Mouse (Mus musculus): ENCODE results near the gene Id2.

Id2 gene

DNA sequence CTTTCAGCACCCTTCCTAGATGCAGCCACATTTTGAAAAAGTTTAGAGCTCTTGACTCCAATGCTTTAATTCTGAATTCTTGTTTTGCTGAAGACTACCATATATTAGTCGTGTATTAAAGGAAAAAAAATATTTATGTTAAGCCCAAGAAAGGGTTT, at the start of gene Id2:
Id2 (minus strand) TSS at position 89 of the 158 bp plus-strand sequence.
- in situ Hi-C loops (cut with MboI, MseI), result loop anchor here (10.0 to 25.0 kb wide), 3 partner anchors 178 to 765 kb away; no protein-coding TSS in a partner anchor

DNA sequence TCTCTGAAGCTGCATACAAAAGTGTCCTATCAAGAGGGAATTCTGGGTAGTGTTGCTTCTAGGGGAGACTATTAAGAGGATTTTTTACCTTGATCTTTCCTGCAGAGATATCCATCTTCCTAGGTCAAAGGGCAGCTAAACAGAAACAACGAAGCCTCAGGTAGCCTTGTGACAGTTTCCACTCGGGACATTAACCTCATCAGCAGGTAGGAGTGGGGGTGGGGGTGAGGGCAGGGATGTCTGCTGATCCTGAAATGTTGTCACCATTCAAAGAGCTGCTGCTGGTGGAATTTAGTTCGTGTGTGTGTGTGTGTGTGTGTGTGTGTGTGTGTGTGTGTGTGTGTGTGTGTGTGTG, 48.4 kb upstream of the Id2 start:
- in situ Hi-C loops (cut with MboI, MseI), result no loop called here

DNA sequence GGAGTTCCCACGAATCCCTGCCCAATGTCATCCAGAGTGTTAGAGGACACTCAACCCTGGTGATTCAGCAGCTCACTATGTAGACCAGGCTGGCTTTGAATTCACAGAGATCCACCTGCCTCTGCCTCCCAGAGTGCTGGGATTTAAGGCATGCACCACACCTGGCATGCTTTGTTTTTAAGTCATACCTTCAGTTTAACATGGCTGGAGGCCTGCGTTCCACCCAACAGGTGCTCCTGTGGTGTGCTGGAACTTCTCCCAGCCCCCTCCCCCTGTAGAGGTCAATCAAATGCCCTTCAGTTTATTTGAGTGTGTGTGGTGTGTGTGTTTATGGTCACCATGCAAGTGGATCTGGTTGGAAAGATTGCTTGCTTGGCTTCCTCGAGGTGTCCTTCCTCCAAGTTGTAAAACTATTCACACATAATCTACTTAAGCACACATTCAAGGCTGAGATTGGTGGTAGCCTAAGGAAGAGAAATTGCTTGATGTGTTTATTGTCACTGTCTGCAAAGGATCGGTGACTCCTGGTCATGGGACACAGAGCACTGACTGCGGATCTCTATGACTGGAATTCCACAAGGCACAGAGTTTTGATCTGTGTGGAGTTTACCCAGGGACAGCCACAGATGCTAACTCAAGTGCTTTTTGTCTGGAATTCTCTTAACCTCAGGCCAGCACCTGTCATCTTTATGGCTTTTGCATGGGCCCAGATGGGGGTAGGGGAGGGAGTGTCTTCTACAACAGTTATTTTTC, 47.8 kb upstream of the Id2 start:
- in situ Hi-C loops (cut with MboI, MseI), result no loop called here

DNA sequence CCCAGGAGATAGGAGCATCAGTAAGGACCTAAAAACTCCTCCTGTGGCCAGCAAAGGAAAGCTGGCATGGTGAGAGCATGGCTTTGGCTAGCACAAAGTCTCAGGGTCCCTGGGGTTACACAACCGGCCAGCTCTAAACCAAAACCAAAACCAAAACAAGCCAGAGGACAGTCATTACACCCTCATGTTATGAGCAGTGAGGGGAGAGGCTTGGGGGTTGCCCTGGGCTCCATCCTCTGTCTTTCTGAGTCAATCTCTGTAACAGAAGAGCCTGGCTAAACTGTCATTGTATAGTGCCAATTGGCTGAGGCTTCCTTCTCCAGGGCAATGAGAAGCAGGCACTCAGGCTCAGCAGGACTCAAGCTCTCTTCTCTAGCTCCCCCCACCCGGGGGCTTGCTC, 46.6 kb upstream of the Id2 start:
- in situ Hi-C loops (cut with MboI, MseI), result no loop called here

DNA sequence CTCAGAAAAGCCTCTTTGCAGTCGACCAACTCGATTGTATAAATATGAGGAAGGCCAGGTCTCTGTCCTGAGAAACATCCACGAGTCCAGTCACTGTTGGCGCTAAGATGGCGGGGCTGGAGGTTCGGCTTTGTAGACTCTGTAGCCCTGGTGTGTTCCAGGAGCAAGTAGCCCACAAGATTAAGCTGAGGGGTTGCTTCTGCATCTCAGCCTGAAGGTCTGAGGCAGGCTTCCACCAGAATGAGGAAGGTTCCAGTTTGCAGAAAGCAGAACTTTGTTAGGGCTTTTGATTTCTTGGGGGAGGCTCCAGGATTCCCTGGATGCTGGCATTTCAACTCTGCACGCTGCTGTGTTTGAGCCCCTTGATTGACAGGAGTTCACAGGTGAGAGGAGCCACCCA, 45.3 kb upstream of the Id2 start:
- in situ Hi-C loops (cut with MboI, MseI), result no loop called here

DNA sequence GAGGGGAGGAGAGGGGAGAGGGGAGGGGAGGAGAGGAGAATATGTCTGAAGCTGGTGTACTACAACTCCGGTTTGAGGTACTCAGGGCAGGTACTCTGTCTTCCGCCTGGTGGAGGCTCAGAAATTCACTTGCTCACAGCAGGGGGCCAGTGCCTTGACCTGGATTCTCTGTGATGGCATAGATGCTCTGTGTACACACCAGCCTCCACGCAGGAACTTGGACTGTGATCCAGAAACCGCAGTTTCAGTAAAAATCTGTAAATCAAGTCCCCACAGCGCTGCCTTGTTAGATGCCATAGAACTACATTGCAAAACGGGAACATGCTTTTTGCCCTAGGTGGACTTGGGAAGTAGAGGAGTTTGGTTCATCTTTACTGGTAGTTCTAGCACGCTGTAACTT, 44.4 kb upstream of the Id2 start:
- in situ Hi-C loops (cut with MboI, MseI), result no loop called here

DNA sequence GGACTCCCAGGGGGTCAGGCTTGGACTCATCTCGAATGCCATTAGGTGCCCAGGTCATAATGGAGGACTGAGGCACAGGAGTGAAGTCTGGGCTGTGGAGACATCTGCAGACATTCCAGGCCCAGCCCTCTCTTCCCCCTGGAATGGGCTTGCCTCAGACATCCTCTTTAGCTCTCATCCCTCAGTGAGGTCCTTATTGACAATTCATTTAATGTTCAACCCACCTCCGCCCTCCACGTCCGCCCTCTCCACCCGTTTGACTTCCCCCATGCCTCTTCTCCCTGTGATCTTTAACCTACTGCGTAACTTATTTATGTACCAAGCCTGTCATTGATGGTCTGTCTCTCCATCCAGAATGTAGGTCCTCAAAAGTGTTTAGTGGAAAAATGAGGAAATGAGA, 43.2 kb upstream of the Id2 start:
- in situ Hi-C loops (cut with MboI, MseI), result no loop called here

DNA sequence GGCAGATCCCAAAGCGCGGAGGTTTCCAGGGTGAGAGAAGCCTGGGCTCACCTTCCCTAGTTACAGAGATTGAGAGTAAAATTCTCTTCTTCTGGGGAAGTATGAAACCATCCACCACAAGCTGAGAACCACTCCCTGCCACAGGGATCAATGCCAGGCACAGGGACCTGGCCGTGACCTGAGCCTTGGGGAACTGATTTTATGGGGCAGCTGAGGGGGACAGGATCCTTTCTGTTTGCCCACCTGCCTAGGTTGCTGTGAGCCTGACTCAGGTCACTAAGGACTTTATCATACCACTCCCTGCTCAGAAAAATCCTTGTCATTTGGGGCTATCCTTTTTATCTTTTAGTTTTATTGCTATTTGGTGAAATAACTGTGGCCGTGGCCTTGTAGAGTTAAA, 41.7 kb upstream of the Id2 start:
- in situ Hi-C loops (cut with MboI, MseI), result no loop called here

DNA sequence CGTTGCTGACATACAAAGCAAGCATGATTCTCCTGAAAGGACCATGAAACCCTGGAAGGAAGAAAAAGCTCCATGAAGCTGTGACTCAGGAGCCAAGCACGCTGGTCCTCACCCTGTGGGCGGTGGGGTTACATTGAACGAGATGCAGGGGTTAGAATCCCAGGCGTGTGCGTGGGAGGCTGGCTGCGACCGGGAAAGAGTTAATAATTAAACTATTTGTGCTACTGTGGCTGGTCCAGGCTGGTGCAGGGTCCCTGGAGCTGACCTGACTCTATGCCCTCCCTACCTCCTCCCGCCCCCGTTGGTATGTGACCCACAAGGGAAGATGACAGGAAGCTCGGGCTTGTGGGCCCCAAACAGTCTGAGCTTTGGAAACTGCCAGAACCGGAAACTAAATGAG, 35.1 kb upstream of the Id2 start:
- in situ Hi-C loops (cut with MboI, MseI), result no loop called here

DNA sequence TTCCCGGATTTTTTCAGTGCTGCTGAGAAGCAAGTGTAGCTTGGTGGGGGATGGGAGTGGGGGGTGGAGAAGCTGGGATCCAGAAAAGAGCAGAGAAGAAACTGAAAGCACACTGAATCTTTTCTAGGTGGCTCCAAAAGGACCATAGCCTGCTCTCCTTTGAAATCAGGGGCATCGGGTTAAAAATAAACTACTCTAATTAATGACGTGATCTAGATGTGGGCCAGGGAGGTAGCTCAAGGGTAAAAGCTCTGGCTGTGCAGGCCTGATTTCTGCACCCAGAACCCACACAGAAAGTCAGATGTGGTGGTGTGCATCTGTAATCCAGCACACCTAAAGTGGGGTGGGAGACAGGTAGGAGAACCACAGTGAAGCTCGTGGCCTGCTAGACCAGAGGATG, 30.7 kb upstream of the Id2 start:
- in situ Hi-C loops (cut with MboI, MseI), result no loop called here

DNA sequence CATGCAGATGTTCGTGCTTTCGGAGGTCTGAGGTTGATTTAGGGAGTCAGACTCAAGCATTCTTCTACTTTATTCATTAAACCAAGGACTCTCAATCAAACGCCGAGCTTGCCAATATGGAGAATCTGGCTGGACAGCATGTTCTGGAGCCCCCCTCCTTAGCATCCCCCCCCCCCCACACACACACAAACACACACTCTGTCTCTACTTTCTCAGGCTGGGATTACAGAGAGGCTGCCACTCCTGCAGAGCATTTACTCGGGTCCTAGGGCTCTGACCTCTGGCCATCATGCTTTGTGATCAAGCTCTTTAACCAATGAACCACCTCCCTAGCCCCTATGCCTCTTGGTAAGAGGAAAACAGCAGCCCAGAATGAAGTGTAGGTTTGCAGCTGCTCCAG, 29.3 kb upstream of the Id2 start:
- in situ Hi-C loops (cut with MboI, MseI), result no loop called here

DNA sequence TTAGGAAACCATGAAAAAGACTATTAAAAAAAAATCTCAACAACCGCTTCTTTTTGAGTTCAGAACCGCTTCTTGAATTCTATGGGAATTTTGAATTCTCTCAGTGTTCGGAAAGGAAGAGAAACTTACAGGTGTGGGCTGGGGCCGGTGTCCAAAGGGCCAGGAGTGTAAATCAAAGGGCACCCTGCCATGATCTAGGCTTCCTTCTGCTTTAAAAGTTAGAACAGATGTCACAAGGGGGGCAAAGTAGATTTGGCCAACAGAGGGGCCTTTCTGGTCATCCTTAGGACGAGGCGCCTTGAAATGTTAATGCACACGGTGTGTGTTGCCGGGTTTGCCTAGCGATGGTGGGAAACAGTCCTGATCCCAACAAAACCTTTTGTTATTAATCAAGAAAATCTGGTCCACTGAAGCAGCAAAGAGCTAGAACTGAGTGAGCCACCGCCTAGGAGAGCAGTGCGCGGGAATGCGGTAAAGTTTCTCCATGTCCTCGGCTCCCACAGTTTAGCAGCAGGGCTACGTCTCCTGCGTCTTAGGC, 28.4 kb upstream of the Id2 start:
- in situ Hi-C loops (cut with MboI, MseI), result no loop called here

DNA sequence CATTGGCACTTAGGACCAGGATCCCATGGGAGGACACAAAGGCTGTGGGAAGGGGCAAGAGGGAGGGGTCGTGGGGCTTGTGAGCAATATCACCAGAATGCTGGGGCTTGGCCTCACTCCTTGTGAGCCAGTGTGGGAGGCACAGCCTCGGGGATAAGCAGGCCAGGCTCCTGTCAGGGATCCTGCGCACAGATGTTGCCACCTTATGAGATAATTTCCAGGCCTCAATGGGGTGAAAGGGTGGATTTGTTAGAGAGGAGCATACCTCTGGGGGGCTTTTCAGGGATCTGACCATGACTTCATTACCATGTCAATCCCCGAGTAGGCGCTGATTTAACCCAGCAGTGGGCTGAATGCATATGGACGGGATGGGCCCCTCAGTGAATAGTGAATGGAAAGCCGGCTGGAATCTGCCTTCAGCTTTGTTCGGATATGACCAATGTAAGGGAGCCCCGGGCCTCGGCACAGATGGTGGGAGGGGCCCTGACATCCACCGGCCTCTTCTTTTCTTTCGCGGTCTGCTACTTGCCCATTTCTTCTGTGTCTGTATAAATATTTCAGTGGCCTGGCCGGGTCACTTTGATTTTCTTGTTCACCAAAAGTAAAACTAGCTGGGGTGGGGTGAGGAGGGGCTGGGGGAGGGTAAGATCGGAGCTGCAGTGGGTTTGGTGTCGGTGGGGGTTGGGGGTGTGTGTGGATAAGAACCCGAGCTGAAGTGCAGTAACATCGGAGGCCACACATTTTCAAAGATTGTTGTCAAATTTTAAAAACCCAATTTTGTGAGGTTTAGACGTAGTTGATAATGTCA, 27.7 kb upstream of the Id2 start:
- in situ Hi-C loops (cut with MboI, MseI), result no loop called here

DNA sequence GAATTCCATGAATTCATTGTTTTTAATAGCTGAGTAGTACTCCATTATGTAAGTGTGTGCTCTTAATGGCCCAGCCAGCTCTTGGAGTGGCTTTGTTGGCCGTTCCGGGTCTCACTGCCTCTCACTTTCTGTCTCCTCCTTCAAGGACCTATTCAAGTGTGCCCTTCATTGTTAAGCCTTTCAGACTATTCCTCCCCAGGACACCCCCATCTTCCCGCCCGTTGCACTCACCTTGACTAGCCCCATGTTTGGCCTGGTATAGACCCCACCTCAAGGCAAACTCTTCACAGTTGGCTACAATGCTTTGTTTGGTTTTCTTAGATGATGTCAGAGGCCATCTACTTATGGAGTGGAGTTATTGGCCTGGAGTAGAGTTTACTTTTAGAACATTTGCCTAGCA, 23.8 kb upstream of the Id2 start:
- in situ Hi-C loops (cut with MboI, MseI), result no loop called here

DNA sequence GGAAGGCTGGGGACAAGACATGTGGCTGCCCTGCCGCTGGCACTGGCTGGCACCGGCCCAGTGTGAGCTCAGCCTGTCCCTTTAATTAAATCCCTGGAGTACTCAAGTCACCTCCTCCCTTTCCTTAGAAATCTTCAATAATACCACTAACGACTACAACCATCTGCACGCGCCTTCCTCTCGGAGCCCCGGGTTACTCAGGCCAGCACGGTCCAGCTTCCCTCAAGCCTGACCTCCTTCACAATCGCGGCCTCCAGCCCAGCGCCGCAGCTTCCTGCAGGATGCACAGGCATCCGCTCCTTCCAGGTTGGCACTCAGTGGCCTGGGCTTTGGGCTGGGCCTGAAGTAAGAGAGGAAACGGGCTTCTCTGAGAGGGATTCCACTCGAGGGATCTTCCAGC, 22.3 kb upstream of the Id2 start:
- in situ Hi-C loops (cut with MboI, MseI), result no loop called here

DNA sequence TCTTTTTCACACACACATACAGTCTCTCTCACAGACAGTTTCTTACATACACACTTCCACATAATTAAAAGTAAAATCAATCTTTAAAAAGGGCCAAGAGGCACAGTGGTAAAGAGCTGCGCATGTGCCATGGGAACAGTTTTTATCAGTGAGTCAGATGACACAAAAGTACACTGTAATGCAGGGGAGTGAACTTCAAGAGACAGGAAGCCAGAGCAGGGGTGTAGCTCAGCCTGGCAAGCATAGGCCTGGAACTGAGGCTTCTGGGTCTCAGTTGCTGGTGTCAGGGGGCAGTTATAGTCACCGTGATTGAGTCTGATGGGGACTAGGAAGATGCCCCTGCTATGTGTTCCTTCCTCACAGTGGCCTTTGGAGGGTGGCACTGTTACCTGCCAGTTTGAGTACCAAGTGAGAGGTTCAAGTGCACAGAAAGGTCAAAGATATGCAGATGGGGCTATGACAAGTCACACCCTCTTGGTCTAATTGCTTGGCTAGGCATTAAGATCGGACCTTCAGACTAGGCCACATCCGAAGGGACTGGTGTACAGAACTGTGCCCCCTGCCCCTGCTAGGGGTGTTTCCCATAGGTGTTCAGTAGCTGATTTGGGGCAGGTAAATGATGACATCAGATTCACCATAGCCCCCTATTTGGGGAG, 21.0 kb upstream of the Id2 start:
- in situ Hi-C loops (cut with MboI, MseI), result no loop called here

DNA sequence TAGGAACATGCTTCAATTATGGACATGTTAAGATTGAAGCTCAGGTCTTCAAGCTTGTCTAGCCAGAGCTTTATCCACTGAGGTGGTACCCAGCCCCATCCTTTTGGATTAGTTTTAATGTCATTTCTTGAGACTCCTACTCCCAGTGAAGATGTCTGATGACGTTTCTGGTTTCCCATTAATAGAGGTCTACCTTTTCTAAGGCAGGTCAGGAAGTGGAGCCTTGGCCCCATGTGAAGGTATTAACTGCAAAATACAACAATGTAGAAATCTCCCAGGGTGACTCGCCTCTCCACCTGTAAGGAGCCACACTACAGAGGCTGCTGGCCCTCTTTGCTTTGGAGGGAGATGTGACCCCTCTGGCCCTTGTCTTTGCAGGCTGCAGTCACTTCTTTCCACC, 19.2 kb upstream of the Id2 start:
- in situ Hi-C loops (cut with MboI, MseI), result no loop called here

DNA sequence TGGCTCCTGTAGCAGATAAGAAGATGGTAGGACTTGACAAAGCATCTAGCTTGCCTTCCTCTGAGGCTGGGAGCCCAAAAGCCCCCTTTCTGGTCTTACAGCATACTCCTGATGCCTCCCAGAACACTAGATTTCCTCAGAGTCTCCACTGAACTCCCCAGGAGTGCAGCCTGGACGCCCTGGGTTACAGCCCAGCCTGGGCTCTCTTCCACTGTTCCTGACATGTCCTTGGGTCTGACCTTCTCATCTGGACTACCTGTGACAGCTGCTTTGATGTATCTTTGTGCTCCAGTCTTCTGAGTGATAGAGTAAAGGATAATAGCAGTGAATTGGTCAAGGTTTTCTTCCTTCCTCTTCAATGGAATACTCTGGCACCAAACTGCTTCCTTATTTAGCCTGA, 17.5 kb upstream of the Id2 start:
- in situ Hi-C loops (cut with MboI, MseI), result no loop called here

DNA sequence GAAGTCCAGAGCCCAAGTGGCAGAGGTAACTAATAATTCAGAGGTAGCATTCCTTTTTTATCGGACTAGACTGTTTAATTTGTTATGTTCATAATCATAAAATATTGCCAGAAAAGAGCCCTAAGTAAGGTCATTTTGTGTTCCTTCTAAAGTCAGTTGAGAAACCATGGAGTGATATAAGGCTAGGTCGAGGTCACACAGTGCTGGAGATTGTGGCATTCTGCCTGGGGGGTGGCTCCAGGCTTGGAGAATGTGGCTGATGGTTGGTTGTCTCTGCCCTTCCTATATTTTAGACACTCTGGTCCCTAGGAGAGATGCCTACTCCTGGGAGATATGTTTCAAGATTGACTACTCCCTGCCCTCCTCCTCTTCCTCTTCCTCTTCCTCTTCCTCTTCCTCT, 16.4 kb upstream of the Id2 start:
- in situ Hi-C loops (cut with MboI, MseI), result no loop called here

DNA sequence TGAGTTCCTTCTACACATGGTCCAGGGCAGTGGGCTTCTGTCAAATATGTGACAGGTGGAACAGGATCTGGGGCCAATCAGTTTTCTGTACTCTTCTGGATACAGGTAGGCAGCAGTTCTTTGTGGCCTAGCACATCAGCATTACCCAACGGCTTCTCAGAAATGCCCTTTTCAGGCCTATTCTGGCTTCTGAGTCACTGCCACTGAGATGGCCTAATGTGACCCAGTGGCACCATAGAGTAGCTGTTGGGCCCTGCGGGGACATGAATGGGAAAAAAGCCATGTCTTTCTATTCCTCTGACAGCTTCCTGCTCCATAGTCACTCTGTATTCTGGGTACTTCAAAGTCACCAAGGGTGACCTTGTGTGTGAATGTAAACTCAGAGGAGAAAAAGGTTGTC, 15.9 kb upstream of the Id2 start:
- in situ Hi-C loops (cut with MboI, MseI), result no loop called here

DNA sequence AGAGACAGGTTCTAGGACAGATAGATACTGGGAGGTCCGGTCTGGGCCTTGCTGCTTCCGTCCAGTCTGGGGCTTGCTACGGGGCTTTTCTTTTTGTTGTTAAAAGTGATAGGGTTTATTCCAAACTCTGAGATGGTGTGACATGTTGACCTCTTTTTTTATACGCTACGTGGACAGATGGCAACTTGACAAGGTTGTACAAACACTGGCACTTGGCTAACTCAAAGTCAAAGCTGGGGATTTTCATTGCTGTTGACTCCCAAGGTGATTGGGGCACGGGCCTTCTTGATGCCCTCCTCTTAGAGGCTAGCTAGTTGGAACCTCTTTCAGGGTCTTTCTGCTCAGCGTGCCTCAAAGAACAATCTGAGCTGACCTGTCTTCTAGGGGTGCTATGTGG, 13.7 kb upstream of the Id2 start:
- in situ Hi-C loops (cut with MboI, MseI), result no loop called here

DNA sequence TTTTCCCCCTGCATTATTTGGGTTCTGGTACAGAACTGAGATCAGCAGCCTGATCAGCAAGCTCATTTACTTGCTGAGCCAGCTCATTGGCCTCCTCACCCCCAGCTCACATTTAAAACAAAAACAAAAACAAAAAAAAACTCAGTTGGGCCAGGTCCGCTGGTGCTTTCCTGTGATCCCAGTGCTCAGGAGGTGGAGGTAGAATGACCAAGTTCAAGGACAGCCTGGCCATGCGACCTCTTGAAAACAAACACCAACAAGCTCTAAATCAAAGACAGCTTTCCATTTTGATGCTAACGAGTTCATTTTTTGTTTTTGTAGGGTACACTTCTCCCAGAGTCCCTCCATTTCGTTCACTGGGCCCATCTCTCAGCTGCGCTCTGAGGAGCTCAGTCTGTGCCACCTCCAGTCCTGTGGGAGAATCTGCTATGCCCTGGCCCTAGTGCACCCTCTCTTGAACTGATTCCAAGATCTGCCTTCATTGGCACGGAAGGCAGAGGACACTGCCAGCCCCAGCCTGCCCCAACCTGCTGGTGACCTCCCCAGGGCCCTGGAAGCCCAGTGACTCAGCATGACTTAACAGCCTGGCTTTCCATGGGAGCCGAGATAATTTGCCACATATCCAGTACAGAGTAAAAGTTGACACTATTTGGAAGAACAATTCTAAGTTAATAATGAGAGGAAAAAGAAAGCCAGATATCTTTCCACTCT, 13.2 kb upstream of the Id2 start:
- in situ Hi-C loops (cut with MboI, MseI), result loop anchor here (5.0 kb wide), 1 partner anchor 67 kb away; no protein-coding TSS in a partner anchor

All from T-helper 2 cell (primary cell).